Mouse (Mus musculus): ENCODE results near the gene Emilin2. TPM values are rescaled to one million over a fixed set of nuclear protein-coding genes. Genes with fewer than 3 reads are reported as not detected.

Emilin2 gene
- total RNA-seq, 1 experiment from 2014 or later = 9.4 TPM

- no peak for DNase-seq
These were observed 47.0 kb downstream of the Emilin2 start for GRCm38 (mm10) chr17:71264739-71265138.

GRCm38 (mm10) chr17:71263136-71263535 is 48.6 kb downstream of the Emilin2 start:
- DNase-seq = no peak

GRCm38 (mm10) chr17:71260658-71261057 is 51.1 kb downstream of the Emilin2 start:
- DNase-seq = peak; percentile 54

- DNase-seq = peak; percentile 50
These were observed 52.1 kb downstream of the Emilin2 start for GRCm38 (mm10) chr17:71259727-71260126.

GRCm38 (mm10) chr17:71256806-71257536 is 54.8 kb downstream of the Emilin2 start:
- DNase-seq = no peak

- no peak for DNase-seq
These were observed 55.6 kb downstream of the Emilin2 start for GRCm38 (mm10) chr17:71256068-71256615.

GRCm38 (mm10) chr17:71254736-71255135 is 57.0 kb downstream of the Emilin2 start:
- DNase-seq = peak; percentile 75

- DNase-seq = no peak
These were observed 57.7 kb downstream of the Emilin2 start for GRCm38 (mm10) chr17:71254106-71254505.

- no peak for DNase-seq
These were observed 58.4 kb downstream of the Emilin2 start for GRCm38 (mm10) chr17:71253391-71253790.

GRCm38 (mm10) chr17:71252101-71252500 is 59.7 kb downstream of the Emilin2 start:
- DNase-seq = no peak

GRCm38 (mm10) chr17:71251601-71252001 is 60.2 kb downstream of the Emilin2 start:
- no peak for DNase-seq

- peak; percentile 79 for DNase-seq
These were observed 60.8 kb downstream of the Emilin2 start for GRCm38 (mm10) chr17:71250819-71251600.

- no peak for DNase-seq
These were observed 61.7 kb downstream of the Emilin2 start for GRCm38 (mm10) chr17:71250046-71250445.

- DNase-seq = no peak
These were observed 62.8 kb downstream of the Emilin2 start for GRCm38 (mm10) chr17:71248963-71249362.

GRCm38 (mm10) chr17:71246022-71246421 is 65.8 kb downstream of the Emilin2 start:
- DNase-seq = no peak

- no peak for DNase-seq
These were observed 66.6 kb downstream of the Emilin2 start for GRCm38 (mm10) chr17:71245133-71245532.

- no peak for DNase-seq
These were observed 69.1 kb downstream of the Emilin2 start for GRCm38 (mm10) chr17:71242666-71243065.

GRCm38 (mm10) chr17:71240811-71241210 is 71.0 kb downstream of the Emilin2 start:
- no peak for DNase-seq

- no peak for DNase-seq
These were observed 73.3 kb downstream of the Emilin2 start for GRCm38 (mm10) chr17:71238494-71238893.

GRCm38 (mm10) chr17:71235229-71235958 is 76.4 kb downstream of the Emilin2 start:
- no peak for DNase-seq

- DNase-seq = no peak
These were observed 77.7 kb downstream of the Emilin2 start for GRCm38 (mm10) chr17:71234041-71234594.

- DNase-seq = no peak
These were observed 78.6 kb downstream of the Emilin2 start for GRCm38 (mm10) chr17:71233210-71233609.

Measured in adrenal gland, postnatal 14 days (tissue).